Mouse (Mus musculus): Measurements from ENCODE around the gene Dis3. TPM values are rescaled to one million over a fixed set of nuclear protein-coding genes. Genes with fewer than 3 reads are reported as not detected.

The Dis3 gene
- 10 to 100 TPM; 30.7 to 41.4 TPM for total RNA-seq (2023)

GRCm38 (mm10) chr14:99099267-99099966, at the start of gene Dis3, which contains the start of gene Pibf1:
TSS of gene Dis3 (minus strand) at chr14:99099770.
TSS of gene Pibf1 (plus strand) at chr14:99099424.

GRCm38 (mm10) chr14:99046031-99046781, 53.4 kb downstream of the Dis3 start, which contains the start of the genes Mzt1 and Bora:
TSS of gene Mzt1 (minus strand) at chr14:99046134.
TSS of gene Bora (plus strand) at chr14:99046222.

Other genes with a start within 250 kb of the Dis3 start
- 1 to 10 TPM; 6.1 to 10.0 TPM for gene Rpl36a-ps1, start 105.5 kb downstream of the Dis3 start, total RNA-seq (2023)
- gene Mzt1, start 53.6 kb downstream of the Dis3 start, total RNA-seq (2023), result 10 to 100 TPM; 26.8 to 29.8 TPM
- 10 to 100 TPM; 15.1 to 19.4 TPM for gene Bora, start 53.5 kb downstream of the Dis3 start, total RNA-seq (2023)
- 10 to 100 TPM; 20.2 to 26.7 TPM for gene Pibf1, start 346 bp downstream of the Dis3 start, total RNA-seq (2023)
- gene Klf5, start 198.9 kb upstream of the Dis3 start, total RNA-seq (2023), result under 1 TPM; 0.24 to 0.26 TPM